In genomic region chr1:90998891-90999611, GRCm38 (mm10) we compare ENCODE assay signal across 8 mouse cellular contexts. TPM values are rescaled to one million over a fixed set of nuclear protein-coding genes. Genes with fewer than 3 reads are reported as not detected.
DNase-seq lines count a peak whose midpoint lies in the region; ATAC-seq and TF ChIP-seq lines count a peak whose summit lies in the region.

No protein-coding gene starts in this region.

- H3K4me3 ChIP-seq in megakaryocyte, embryonic 14.5 days (replicated peaks), result peak overlapping the region; percentile 97
- peak overlapping the region; percentile 88 for H3K4me3 ChIP-seq in cortical plate, adult 2 months (ENCODE audit: insufficient read depth, low read length)
- H3K4me3 ChIP-seq in heart, postnatal 0 days (ENCODE audit: low read depth, low read length), result peak overlapping the region; percentile 98
- H3K4me3 ChIP-seq in lung, embryonic 16.5 days (ENCODE audit: low read length), result peak overlapping the region; percentile 71

- TF ChIP-seq POLR2A in cortical plate, adult 2 months (IDR thresholded peaks at IDR 0.05; ENCODE audit: extremely low read depth, insufficient read depth, low read length), result no peak

- peaks cover 10% of the 10 kb centered on the region for H3K36me3 ChIP-seq in megakaryocyte, embryonic 14.5 days (replicated peaks; ENCODE audit: low read length)
- no peaks in the 10 kb centered on the region; the same call in 1 of the 2 replicates for H3K36me3 ChIP-seq in heart, postnatal 0 days (replicated peaks; ENCODE audit: control insufficient read depth, insufficient read depth, low read length)
- no peaks in the 10 kb centered on the region for H3K36me3 ChIP-seq in lung, embryonic 16.5 days (ENCODE audit: control insufficient read depth, insufficient read depth, low read length)

- TF ChIP-seq EP300 in heart, postnatal 0 days (IDR thresholded peaks at IDR 0.05; ENCODE audit: low read depth), result no peak

- peak overlapping the region; percentile 61; the same call in 1 of the 2 replicates for H3K27ac ChIP-seq in cortical plate, adult 2 months (ENCODE audit: insufficient read depth, low read length)
- peak overlapping the region; percentile 98 for H3K27ac ChIP-seq in heart, postnatal 0 days (ENCODE audit: low read depth)
- peak overlapping the region; percentile 46 for H3K27ac ChIP-seq in lung, embryonic 16.5 days (ENCODE audit: low read length)

- H3K9ac ChIP-seq in heart, postnatal 0 days (replicated peaks; ENCODE audit: low read depth, low read length), result peak overlapping the region; percentile 99
- H3K9ac ChIP-seq in lung, embryonic 16.5 days (ENCODE audit: low read length), result peak overlapping the region; percentile 82

- WGBS in heart, postnatal 0 days, result under 1% methylated on average over 38 of the region's 41 CpGs
- WGBS in lung, embryonic 16.5 days, result 2% methylated on average over 39 of the region's 41 CpGs

- H3K9me3 ChIP-seq in megakaryocyte, embryonic 14.5 days, result peaks cover 11% of the 10 kb centered on the region
- no peaks in the 10 kb centered on the region; the same call in 1 of the 2 replicates for H3K9me3 ChIP-seq in heart, postnatal 0 days (replicated peaks; ENCODE audit: control insufficient read depth, low read length)
- no peaks in the 10 kb centered on the region for H3K9me3 ChIP-seq in lung, embryonic 16.5 days (ENCODE audit: control insufficient read depth, low read length)

- peak; percentile 36 for DNase-seq in heart, postnatal 0 days (ENCODE audit: low spot score)
- DNase-seq in kidney, postnatal 14 days, result no peak

- H3K27me3 ChIP-seq in megakaryocyte, embryonic 14.5 days (replicated peaks), result peaks cover 46% of the 10 kb centered on the region
- no peaks in the 10 kb centered on the region for H3K27me3 ChIP-seq in heart, postnatal 0 days (ENCODE audit: control insufficient read depth, insufficient read depth, low read length)
- no peaks in the 10 kb centered on the region for H3K27me3 ChIP-seq in lung, embryonic 16.5 days (ENCODE audit: control insufficient read depth, insufficient read depth, low read depth, low read length)

- ATAC-seq in megakaryocyte, adult 5-6 weeks (ENCODE audit: poor library complexity, severe bottlenecking), result no peak
- ATAC-seq in heart, postnatal 0 days (ENCODE audit: insufficient read depth, low read depth), result peak; percentile 47
- ATAC-seq in lung, embryonic 16.5 days (ENCODE audit: low read depth), result peak; percentile 77
- ATAC-seq in erythroid progenitor cell, adult 5-6 weeks (replicated peaks; ENCODE audit: low FRiP score, poor library complexity, severe bottlenecking), result no peak
- no peak for ATAC-seq in activated CD4-positive, CD25-positive, alpha-beta regulatory T cell, adult 4 months

- H3K4me2 ChIP-seq in heart, postnatal 0 days (ENCODE audit: low read depth, low read length), result peak overlapping the region; percentile 92
- H3K4me2 ChIP-seq in lung, embryonic 16.5 days (ENCODE audit: low read depth, low read length), result peak overlapping the region; percentile 99

- TF ChIP-seq CTCF in cortical plate, adult 2 months (IDR thresholded peaks at IDR 0.05; ENCODE audit: extremely low read depth, insufficient read depth, low read length), result no peak
- no peak for TF ChIP-seq CTCF in heart, postnatal 0 days (IDR thresholded peaks at IDR 0.05; ENCODE audit: low read depth)

- H3K4me1 ChIP-seq in megakaryocyte, embryonic 14.5 days, result peaks cover 68% of the 10 kb centered on the region
- peaks cover 5% of the 10 kb centered on the region for H3K4me1 ChIP-seq in cortical plate, adult 2 months (ENCODE audit: control insufficient read depth, insufficient read depth, low read length)
- H3K4me1 ChIP-seq in heart, postnatal 0 days (ENCODE audit: control insufficient read depth, insufficient read depth), result peaks cover 45% of the 10 kb centered on the region
- peaks cover 13% of the 10 kb centered on the region for H3K4me1 ChIP-seq in lung, embryonic 16.5 days (replicated peaks; ENCODE audit: control insufficient read depth, insufficient read depth, low read length)

RNA-seq across cellular contexts. Expression of gene Lrrfip1, which starts 0.5 kb away (rescaled TPM):
- polyA plus RNA-seq in megakaryocyte, embryonic 14.5 days (2012; ENCODE audit: insufficient read depth, low replicate concordance), result 1.9 and 12.2 TPM in 2 replicates
- 123 and 128 TPM in 2 replicates for total RNA-seq in megakaryocyte, adult 5-6 weeks (2015)
- 228 and 254 TPM in 2 replicates for total RNA-seq in megakaryocyte, adult 5-6 weeks (2017)
- 80.0 and 92.5 TPM in 2 replicates for polyA plus RNA-seq in cortical plate, adult 2 months (2012; rRNA removed)
- total RNA-seq in heart, postnatal 0 days (2014; rRNA removed; ENCODE audit: low replicate concordance), result 120 and 135 TPM in 2 replicates
- 140 and 168 TPM in 2 replicates for polyA plus RNA-seq in heart, postnatal 0 days (2015; fragmentation: Nextera tagmentation; extraction: Ambion mirVana)
- polyA plus RNA-seq in lung, embryonic 16.5 days (2015; fragmentation: Nextera tagmentation; extraction: Ambion mirVana), result 70.5 and 78.6 TPM in 2 replicates
- 21.0 and 28.1 TPM in 2 replicates for total RNA-seq in erythroid progenitor cell, adult 5-6 weeks (2015; ENCODE audit: low replicate concordance)
- 17.1 and 22.1 TPM in 2 replicates for total RNA-seq in erythroid progenitor cell, adult 5-6 weeks (2017; ENCODE audit: low replicate concordance)
- 100 to 1,000 TPM; 176 to 194 TPM for polyA plus RNA-seq in activated CD4-positive, CD25-positive, alpha-beta regulatory T cell, adult 4 months (2017; shearing (Covaris generic))

RNA-seq across cellular contexts. Expression of gene Rab17, which starts 29.6 kb away (rescaled TPM):
- polyA plus RNA-seq in megakaryocyte, embryonic 14.5 days (2012; ENCODE audit: insufficient read depth, low replicate concordance), result 3.4 TPM in 1 of 2 replicates, not detected in the other
- not detected in 2 replicates for total RNA-seq in megakaryocyte, adult 5-6 weeks (2015)
- total RNA-seq in megakaryocyte, adult 5-6 weeks (2017), result not detected in 2 replicates
- 0.06 and 0.11 TPM in 2 replicates for polyA plus RNA-seq in cortical plate, adult 2 months (2012; rRNA removed)
- 7.1 and 8.4 TPM in 2 replicates for total RNA-seq in heart, postnatal 0 days (2014; rRNA removed; ENCODE audit: low replicate concordance)
- polyA plus RNA-seq in heart, postnatal 0 days (2015; fragmentation: Nextera tagmentation; extraction: Ambion mirVana), result 5.1 and 5.6 TPM in 2 replicates
- 3.1 and 3.8 TPM in 2 replicates for polyA plus RNA-seq in lung, embryonic 16.5 days (2015; fragmentation: Nextera tagmentation; extraction: Ambion mirVana)
- not detected in 2 replicates for total RNA-seq in erythroid progenitor cell, adult 5-6 weeks (2015; ENCODE audit: low replicate concordance)
- not detected in 2 replicates for total RNA-seq in erythroid progenitor cell, adult 5-6 weeks (2017; ENCODE audit: low replicate concordance)
- not detected for polyA plus RNA-seq in activated CD4-positive, CD25-positive, alpha-beta regulatory T cell, adult 4 months (2017; shearing (Covaris generic))

RNA-seq across cellular contexts. Expression of gene Prlh, which starts 46.1 kb away (rescaled TPM):
- polyA plus RNA-seq in megakaryocyte, embryonic 14.5 days (2012; ENCODE audit: insufficient read depth, low replicate concordance), result not detected in 2 replicates
- not detected in 2 replicates for total RNA-seq in megakaryocyte, adult 5-6 weeks (2015)
- total RNA-seq in megakaryocyte, adult 5-6 weeks (2017), result not detected in 2 replicates
- polyA plus RNA-seq in cortical plate, adult 2 months (2012; rRNA removed), result not detected in 2 replicates
- not detected in 2 replicates for total RNA-seq in heart, postnatal 0 days (2014; rRNA removed; ENCODE audit: low replicate concordance)
- not detected in 2 replicates for polyA plus RNA-seq in heart, postnatal 0 days (2015; fragmentation: Nextera tagmentation; extraction: Ambion mirVana)
- polyA plus RNA-seq in lung, embryonic 16.5 days (2015; fragmentation: Nextera tagmentation; extraction: Ambion mirVana), result not detected in 2 replicates
- not detected in 2 replicates for total RNA-seq in erythroid progenitor cell, adult 5-6 weeks (2015; ENCODE audit: low replicate concordance)
- not detected in 2 replicates for total RNA-seq in erythroid progenitor cell, adult 5-6 weeks (2017; ENCODE audit: low replicate concordance)
- not detected for polyA plus RNA-seq in activated CD4-positive, CD25-positive, alpha-beta regulatory T cell, adult 4 months (2017; shearing (Covaris generic))

Comparison
In these comparisons a context has a peak if more than half of its experiments do, and no peak if none do; other contexts are left out.
1. ATAC-seq: peak in heart, postnatal 0 days (single experiment) and lung, embryonic 16.5 days (single experiment); none in megakaryocyte, adult 5-6 weeks (single experiment), erythroid progenitor cell, adult 5-6 weeks (single experiment) and activated CD4-positive, CD25-positive, alpha-beta regulatory T cell, adult 4 months (single experiment).
2. H3K27ac ChIP-seq: peak in every context shown above with its lines; median percentile 98 in heart, postnatal 0 days; 61 in cortical plate, adult 2 months; 46 in lung, embryonic 16.5 days.
3. Peak in every context shown above with its lines, with median percentiles within 50 percentile points of each other: H3K4me3 ChIP-seq.